Mouse (Mus musculus) limb, embryonic 10.5 days (tissue): ENCODE measurements around the gene Pbx1. TPM values are rescaled to one million over a fixed set of nuclear protein-coding genes. Genes with fewer than 3 reads are reported as not detected.

Experiments used
- DNase-seq: peaks from one replicate; pipeline ENCODE4 v3.0.0-alpha.2; 2017; ENCODE audit warnings: low spot score
- H3K27ac ChIP-seq: fragments of 300-500 bp; sonication (generic); 2 replicates; pipeline ENCODE4 v1.5.1; 2016; ENCODE audit warnings: mild to moderate bottlenecking
- H3K27me3 ChIP-seq: fragments of 300-500 bp; sonication (generic); 2 replicates; pipeline ENCODE4 v1.6.1; 2016; ENCODE audit warnings: low read depth, mild to moderate bottlenecking; ENCODE audit not compliant: poor library complexity, severe bottlenecking
- H3K36me3 ChIP-seq: fragments of 300-500 bp; sonication (generic); 2 replicates; pipeline ENCODE4 v1.6.1; 2016; ENCODE audit warnings: mild to moderate bottlenecking, moderate library complexity
- H3K4me1 ChIP-seq: fragments of 300-500 bp; sonication (generic); 2 replicates; pipeline ENCODE4 v1.6.1; 2016
- H3K4me3 ChIP-seq: fragments of 300-500 bp; sonication (generic); 2 replicates; pipeline ENCODE4 v1.5.1; 2016; ENCODE audit warnings: mild to moderate bottlenecking, moderate library complexity
- H3K9me3 ChIP-seq: fragments of 300-500 bp; sonication (generic); replicated peaks from 2 replicates; pipeline ENCODE4 v1.6.1; 2016; ENCODE audit warnings: mild to moderate bottlenecking
- WGBS: fragments of 180-500 bp; shearing (Covaris S2); methylation state at CpG from one replicate; pipeline ENCODE4 v1.1.7; 2016; 5-methylcytosine and 5-hydroxymethylcytosine counted together
- polyA plus RNA-seq: library from polyadenylated mRNA; unstranded; fragments of >200 nt; fragmentation: Nextera tagmentation; extraction: Ambion mirVana; gene quantifications from 2 replicates; pipeline ENCODE4 v1.2.1, GENCODE M21; 2016

Pbx1 gene
- polyA plus RNA-seq, 1 experiment from 2014 or later, result 55.9 TPM

DNA sequence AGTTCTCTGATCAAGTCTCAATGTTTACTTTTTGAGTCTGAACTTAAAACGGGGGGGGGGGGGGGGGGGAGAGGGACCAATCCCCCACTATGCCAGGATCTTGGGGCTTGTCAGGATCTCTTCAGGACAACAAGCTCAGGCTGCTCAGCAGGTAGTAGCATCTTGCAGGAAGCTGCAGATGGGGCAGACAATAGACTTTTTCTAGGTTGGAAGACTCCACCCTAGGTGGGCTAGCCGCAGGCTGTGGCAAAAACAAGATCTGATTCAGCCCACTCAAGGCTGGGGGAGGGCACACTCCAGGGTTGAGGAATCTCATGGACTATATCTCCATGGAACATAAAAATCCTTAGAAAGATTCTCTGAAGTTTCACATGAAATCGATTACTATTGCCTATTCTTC, 330.6 kb downstream of the Pbx1 start:
- Histone ChIP-seq H3K4me1 (no peaks in the 10 kb centered on the region), H3K4me3 (no peak overlapping the region), H3K36me3 (no peaks in the 10 kb centered on the region), H3K27ac (no peak overlapping the region), H3K9me3 (no peaks in the 10 kb centered on the region), H3K27me3 (no peaks in the 10 kb centered on the region)
- 78% methylated on average over 3 of the region's 3 CpGs for WGBS
- DNase-seq, result no peak

- DNase-seq, result no peak
- no peak overlapping the region for H3K27ac ChIP-seq
- H3K9me3 ChIP-seq, result no peaks in the 10 kb centered on the region
- no peaks in the 10 kb centered on the region for H3K4me1 ChIP-seq
- H3K4me3 ChIP-seq, result no peak overlapping the region
- no peaks in the 10 kb centered on the region for H3K27me3 ChIP-seq
- WGBS, result 96% methylated on average over 2 of the region's 2 CpGs
- H3K36me3 ChIP-seq, result no peaks in the 10 kb centered on the region
Observed at GRCm38 (mm10) chr1:168098806-168099205, 333.3 kb downstream of the Pbx1 start.

DNA sequence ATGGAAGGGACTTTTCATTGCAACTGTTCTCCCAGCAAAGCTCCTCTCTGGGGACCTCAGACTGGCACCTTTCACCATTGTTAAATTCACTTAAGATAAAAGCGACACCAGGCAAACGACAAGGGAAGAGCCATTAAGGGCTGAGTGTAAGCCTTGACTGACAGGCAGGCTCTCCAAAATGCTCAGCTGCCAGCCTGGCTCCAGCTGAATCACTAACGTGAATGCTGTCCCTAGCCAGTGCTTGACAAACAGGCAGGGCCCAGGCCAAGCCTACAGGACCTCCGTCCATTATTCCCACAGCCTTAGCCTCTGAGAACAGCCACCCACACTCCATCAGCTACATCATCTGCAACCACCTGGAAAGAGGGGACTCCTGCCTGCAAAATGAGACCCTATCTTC, 337.4 kb downstream of the Pbx1 start:
- Histone ChIP-seq H3K9me3 (no peaks in the 10 kb centered on the region), H3K4me1 (no peaks in the 10 kb centered on the region), H3K4me3 (no peak overlapping the region), H3K36me3 (no peaks in the 10 kb centered on the region), H3K27ac (no peak overlapping the region), H3K27me3 (no peaks in the 10 kb centered on the region; the same call in 1 of the 2 replicates)
- no peak for DNase-seq
- WGBS, result 38% methylated on average over 4 of the region's 4 CpGs

GRCm38 (mm10) chr1:168093044-168093443, 339.0 kb downstream of the Pbx1 start:
- no peak overlapping the region for H3K4me3 ChIP-seq
- H3K4me1 ChIP-seq, result no peaks in the 10 kb centered on the region
- H3K9me3 ChIP-seq, result no peaks in the 10 kb centered on the region
- no peak overlapping the region for H3K27ac ChIP-seq
- DNase-seq, result no peak
- no peaks in the 10 kb centered on the region for H3K36me3 ChIP-seq
- H3K27me3 ChIP-seq, result peaks cover 7% of the 10 kb centered on the region; the same call in 1 of the 2 replicates
- WGBS, result 82% methylated on average over 2 of the region's 2 CpGs

DNA sequence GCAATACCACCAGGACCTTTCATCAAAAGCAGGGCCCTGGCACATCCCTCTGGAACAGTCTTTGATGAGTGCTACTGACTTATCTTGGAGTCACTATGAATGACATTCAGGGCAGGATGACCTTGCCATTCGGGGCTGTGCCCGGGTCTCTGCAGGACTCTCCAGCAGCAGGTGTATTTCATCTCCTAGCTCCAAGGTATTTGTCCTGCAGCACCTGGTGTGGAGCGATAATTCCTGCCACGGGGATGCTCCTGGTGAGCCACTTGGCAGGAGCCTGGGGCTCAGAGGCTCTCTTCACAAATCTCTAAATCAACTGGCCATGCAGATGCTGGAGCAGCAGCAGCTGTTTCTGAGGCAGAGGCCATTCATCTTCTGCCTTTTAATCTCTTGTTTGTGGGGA, 340.4 kb downstream of the Pbx1 start:
- DNase-seq, result no peak
- WGBS, result 63% methylated on average over 4 of the region's 4 CpGs
- Histone ChIP-seq H3K36me3 (no peaks in the 10 kb centered on the region), H3K4me3 (no peak overlapping the region), H3K27ac (no peak overlapping the region), H3K4me1 (no peaks in the 10 kb centered on the region), H3K9me3 (no peaks in the 10 kb centered on the region), H3K27me3 (peaks cover 7% of the 10 kb centered on the region; the same call in 1 of the 2 replicates)

DNA sequence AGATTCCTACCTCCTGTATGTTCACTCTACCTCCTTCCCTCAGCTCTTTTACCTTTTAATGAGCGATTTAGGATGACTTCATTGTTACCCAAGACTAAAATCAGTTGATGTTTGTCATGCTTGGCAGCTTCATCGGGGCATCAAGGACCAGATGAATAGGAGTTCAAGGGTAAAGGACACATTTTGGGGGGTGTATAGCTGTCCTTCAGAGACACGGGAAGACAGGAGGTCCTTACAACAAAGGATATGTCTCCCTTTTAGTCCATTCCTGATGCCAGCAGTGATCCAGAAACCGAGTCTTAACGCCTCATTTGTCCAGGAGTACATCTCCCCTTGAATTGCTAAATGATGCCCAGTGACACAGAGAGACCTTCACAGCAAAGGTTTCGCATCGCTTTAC, 343.4 kb downstream of the Pbx1 start:
- Histone ChIP-seq H3K4me3 (no peak overlapping the region), H3K27ac (no peak overlapping the region), H3K9me3 (no peaks in the 10 kb centered on the region), H3K36me3 (no peaks in the 10 kb centered on the region), H3K27me3 (peaks cover 13% of the 10 kb centered on the region; the same call in 1 of the 2 replicates), H3K4me1 (no peaks in the 10 kb centered on the region)
- no peak for DNase-seq
- WGBS, result 86% methylated on average over 7 of the region's 7 CpGs

DNA sequence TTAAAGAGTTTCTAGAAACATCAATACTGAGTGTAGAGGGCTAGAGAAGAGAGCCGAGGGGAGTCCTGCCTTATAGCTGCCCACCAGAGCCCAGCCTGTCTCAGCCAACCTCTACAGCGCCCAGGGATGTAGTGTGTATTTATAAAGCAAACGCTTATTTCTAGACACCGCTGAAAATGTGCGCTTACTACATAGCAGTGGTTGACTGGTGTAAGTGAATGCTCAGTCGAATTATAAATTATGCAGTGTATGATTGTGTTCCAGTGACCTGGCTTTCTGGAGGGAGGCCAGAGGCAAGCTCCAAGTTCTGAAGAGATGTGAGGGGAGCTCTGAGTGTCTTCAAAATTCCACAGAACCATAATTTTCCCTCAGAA, 352.7 kb downstream of the Pbx1 start:
- no peaks in the 10 kb centered on the region for H3K9me3 ChIP-seq
- 93% methylated on average over 6 of the region's 6 CpGs for WGBS
- DNase-seq, result no peak

DNA sequence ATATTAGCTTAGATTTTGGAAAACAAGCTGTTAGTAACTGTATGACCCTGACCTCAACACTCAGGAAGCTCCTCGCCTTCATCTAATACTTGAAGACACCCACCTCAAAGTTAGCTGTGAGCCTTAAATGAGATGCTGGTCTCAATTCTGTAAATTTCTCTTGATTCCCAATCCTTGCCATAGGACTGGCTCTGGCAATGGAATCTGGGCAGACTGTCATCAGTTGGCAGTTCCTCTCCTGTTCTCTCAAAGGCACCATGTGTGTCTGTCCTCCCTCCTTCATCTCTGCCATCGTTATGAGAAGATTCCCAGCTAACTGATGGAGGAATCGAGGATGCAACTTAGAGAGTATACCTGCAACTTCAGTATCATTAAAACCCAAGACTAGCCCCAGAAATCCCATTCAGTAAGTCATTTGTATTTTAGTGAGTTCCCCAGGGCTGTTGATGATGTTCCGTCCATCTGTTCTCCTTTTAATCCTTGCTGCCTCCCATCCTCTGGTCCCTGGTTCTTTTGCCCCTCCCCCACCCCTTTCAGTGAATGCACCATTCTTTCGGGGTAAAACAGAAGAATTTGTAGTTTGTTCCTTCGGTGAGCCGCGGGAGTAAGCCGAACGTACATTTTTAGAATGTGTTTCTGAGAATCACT, 353.2 kb downstream of the Pbx1 start:
- H3K4me3 ChIP-seq, result no peak overlapping the region
- H3K27ac ChIP-seq, result no peak overlapping the region
- no peaks in the 10 kb centered on the region for H3K9me3 ChIP-seq
- no peak for DNase-seq
- peaks cover 11% of the 10 kb centered on the region for H3K4me1 ChIP-seq
- H3K36me3 ChIP-seq, result no peaks in the 10 kb centered on the region
- H3K27me3 ChIP-seq, result peaks cover 29% of the 10 kb centered on the region; the same call in 1 of the 2 replicates
- WGBS, result 85% methylated on average over 10 of the region's 10 CpGs

More for the DNA sequence above, 352.7 kb downstream of the Pbx1 start:
- Histone ChIP-seq H3K4me3 (no peak overlapping the region), H3K36me3 (no peaks in the 10 kb centered on the region), H3K27me3 (peaks cover 29% of the 10 kb centered on the region; the same call in 1 of the 2 replicates), H3K4me1 (peaks cover 11% of the 10 kb centered on the region), H3K27ac (no peak overlapping the region)

DNA sequence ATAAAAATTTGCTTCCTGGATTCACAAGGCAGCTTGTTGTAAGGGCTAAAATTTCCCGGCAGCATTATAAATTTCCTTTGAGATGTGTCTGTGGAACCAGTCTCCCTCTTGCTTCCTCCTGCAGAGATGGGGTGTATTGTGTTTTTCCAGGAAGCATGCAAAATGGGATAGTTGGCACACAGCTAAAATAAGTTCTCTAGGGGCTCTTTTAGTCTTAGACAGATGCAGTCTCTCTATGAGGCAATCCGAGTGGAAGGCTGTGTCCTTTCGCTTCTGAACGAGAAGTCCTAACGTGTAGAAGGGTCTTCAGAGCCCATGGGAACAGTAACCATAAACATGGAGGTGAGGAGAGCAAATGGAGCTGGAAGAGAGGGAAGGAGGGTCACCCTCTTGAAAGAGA, 360.1 kb downstream of the Pbx1 start:
- Histone ChIP-seq H3K9me3 (no peaks in the 10 kb centered on the region), H3K4me1 (0 out of 2 replicates have a peak, but pooled peaks cover 3% of the 10 kb centered on the region), H3K27ac (no peak overlapping the region), H3K4me3 (no peak overlapping the region), H3K27me3 (0 out of 2 replicates have a peak, but pooled peaks cover 8% of the 10 kb centered on the region), H3K36me3 (no peaks in the 10 kb centered on the region)
- DNase-seq, result no peak
- 80% methylated on average over 5 of the region's 5 CpGs for WGBS

GRCm38 (mm10) chr1:168070273-168070910, 361.7 kb downstream of the Pbx1 start:
- no peaks in the 10 kb centered on the region for H3K27me3 ChIP-seq
- H3K27ac ChIP-seq, result no peak overlapping the region
- 0 out of 2 replicates have a peak, but pooled peaks cover 3% of the 10 kb centered on the region for H3K4me1 ChIP-seq
- WGBS, result 90% methylated on average over 6 of the region's 6 CpGs
- no peak for DNase-seq
- no peaks in the 10 kb centered on the region for H3K36me3 ChIP-seq
- no peaks in the 10 kb centered on the region for H3K9me3 ChIP-seq
- no peak overlapping the region for H3K4me3 ChIP-seq

- H3K36me3 ChIP-seq, result no peaks in the 10 kb centered on the region
- 78% methylated on average over 5 of the region's 5 CpGs for WGBS
- no peak for DNase-seq
- H3K4me1 ChIP-seq, result 0 out of 2 replicates have a peak, but pooled peaks cover 3% of the 10 kb centered on the region
- no peaks in the 10 kb centered on the region for H3K27me3 ChIP-seq
- no peaks in the 10 kb centered on the region for H3K9me3 ChIP-seq
- no peak overlapping the region for H3K4me3 ChIP-seq
- H3K27ac ChIP-seq, result no peak overlapping the region
Observed at GRCm38 (mm10) chr1:168069740-168070139, 362.3 kb downstream of the Pbx1 start.
